Mouse (Mus musculus): ENCODE measurements around the gene Gm17416. TPM values are rescaled to one million over a fixed set of nuclear protein-coding genes. Genes with fewer than 3 reads are reported as not detected.
A peak's percentile ranks its signal among the peaks of the same experiment; 100 is the strongest.

Gene Gm17416
- not detected in 2 replicates for polyA plus RNA-seq (2015; fragmentation: Nextera tagmentation; extraction: Ambion mirVana)

DNA sequence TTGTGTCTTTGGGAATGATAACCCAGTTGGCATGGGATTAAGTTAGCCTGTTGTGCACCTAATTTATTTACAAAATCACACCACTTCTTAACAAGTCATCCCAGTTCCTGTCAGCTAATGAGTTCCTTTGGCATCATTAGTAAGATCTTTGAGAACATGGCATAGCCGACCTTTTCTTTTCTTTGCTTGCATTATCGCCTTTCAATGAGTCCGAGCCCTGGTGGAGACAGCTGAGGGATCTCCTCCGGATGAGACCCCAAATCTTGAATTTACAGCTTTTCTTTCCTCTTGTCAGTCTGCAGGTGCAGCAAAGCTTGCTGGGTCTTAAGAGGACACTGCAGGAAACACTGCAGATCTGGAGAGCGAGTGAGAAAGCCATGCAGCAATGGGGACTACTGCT lies at the start of gene Gm17416:
Gene Gm17416 (plus strand): TSS at position 301 of the 400 bp plus-strand sequence.
- Histone ChIP-seq H3K27ac (replicated peaks) (no peak within 1 kb of the TSS), H3K4me3 (no peak within 1 kb of the TSS), H3K4me2 (no peak within 1 kb of the TSS), H3K9ac (no peak within 1 kb of the TSS), H3K27me3 (replicated peaks) (peaks cover 2% of the 10 kb centered on the region; the same call in 1 of the 2 replicates), H3K36me3 (no peaks in the 10 kb centered on the region), H3K9me3 (no peaks in the 10 kb centered on the region), H3K4me1 (no peaks in the 10 kb centered on the region)
- ATAC-seq (ENCODE audit: extremely low read depth, insufficient number of reproducible peaks, low FRiP score, low TSS enrichment), result no peak
- WGBS, result 80% methylated on average over 5 of the region's 5 CpGs

DNA sequence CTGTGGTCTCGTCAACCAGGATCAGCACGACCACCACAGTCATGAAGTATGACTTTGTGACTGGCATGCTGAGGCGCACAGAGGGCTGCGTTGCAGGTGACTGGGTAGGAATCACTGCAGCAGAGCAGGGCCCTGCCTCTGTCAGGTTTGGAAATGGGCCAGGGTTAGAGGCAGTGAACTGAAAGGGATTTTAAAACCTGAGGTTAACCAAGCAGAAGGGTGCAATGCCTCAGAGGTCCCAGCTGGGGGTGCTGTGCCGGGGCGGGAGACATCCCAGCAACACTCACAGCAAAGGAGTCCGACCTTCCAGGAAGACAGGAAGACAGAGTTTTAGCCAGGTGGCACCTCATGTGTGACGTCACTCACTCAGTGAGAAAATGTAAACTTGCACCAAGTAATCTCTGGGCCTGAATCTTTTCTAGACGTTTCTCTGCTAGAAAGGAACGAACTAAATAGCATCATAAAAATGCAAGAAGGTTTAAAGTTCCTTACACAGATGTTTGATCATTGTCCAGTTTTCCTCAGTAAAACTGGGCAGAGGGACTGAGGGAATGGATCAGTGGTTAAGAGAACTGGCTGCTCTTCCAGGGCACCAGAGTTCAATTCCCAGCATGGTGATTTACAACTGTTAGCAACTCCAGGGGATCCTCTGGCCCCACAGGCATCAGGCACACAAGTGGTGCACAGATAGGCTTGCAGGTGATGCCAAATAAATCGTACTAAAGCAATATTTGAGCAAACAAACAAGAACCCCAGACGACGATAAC lies 29.0 kb upstream of the Gm17416 start, which contains the start of gene Defb29:
Gene Defb29 (minus strand): TSS at position 155 of the 767 bp plus-strand sequence.
- no peak within 1 kb of the TSS for H3K4me3 ChIP-seq
- no peak within 1 kb of the TSS for H3K9ac ChIP-seq
- WGBS, result 49% methylated on average over 13 of the region's 13 CpGs
- H3K4me1 ChIP-seq, result peaks cover 8% of the 10 kb centered on the region; the same call in 1 of the 2 replicates
- no peaks in the 10 kb centered on the region for H3K27me3 ChIP-seq (replicated peaks)
- 0 out of 2 replicates have a peak, but pooled peaks cover 4% of the 10 kb centered on the region for H3K9me3 ChIP-seq
- H3K4me2 ChIP-seq, result no peak within 1 kb of the TSS
- H3K36me3 ChIP-seq, result no peaks in the 10 kb centered on the region
- ATAC-seq (ENCODE audit: extremely low read depth, insufficient number of reproducible peaks, low FRiP score, low TSS enrichment), result no peak
- no peak within 1 kb of the TSS for H3K27ac ChIP-seq (replicated peaks)

DNA sequence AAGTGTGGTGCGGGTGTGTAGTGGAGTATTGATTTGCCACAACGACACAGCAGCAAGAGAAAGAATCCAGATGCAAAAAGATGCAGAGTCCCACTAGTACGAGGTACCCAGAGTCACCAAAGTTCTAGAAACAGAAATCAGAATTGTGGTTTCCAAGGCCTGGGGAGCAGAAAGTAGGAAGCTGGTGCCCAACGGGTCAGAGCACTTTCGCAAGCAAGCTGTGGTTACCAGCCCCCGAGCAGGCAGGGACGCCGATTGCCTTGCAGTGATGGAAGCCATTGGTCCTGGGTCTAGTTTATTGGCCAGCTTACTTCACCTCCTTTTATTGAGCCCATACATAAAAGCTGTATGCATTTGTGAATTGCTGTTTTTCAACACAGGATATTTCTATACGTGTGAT lies 27.2 kb upstream of the Gm17416 start:
- Histone ChIP-seq H3K9ac (no peak overlapping the region), H3K36me3 (no peaks in the 10 kb centered on the region), H3K27me3 (replicated peaks) (no peaks in the 10 kb centered on the region), H3K4me1 (peaks cover 8% of the 10 kb centered on the region; the same call in 1 of the 2 replicates), H3K4me2 (no peak overlapping the region), H3K9me3 (0 out of 2 replicates have a peak, but pooled peaks cover 4% of the 10 kb centered on the region), H3K27ac (replicated peaks) (no peak overlapping the region), H3K4me3 (no peak overlapping the region)
- ATAC-seq (ENCODE audit: extremely low read depth, insufficient number of reproducible peaks, low FRiP score, low TSS enrichment), result no peak
- WGBS, result 74% methylated on average over 9 of the region's 9 CpGs

DNA sequence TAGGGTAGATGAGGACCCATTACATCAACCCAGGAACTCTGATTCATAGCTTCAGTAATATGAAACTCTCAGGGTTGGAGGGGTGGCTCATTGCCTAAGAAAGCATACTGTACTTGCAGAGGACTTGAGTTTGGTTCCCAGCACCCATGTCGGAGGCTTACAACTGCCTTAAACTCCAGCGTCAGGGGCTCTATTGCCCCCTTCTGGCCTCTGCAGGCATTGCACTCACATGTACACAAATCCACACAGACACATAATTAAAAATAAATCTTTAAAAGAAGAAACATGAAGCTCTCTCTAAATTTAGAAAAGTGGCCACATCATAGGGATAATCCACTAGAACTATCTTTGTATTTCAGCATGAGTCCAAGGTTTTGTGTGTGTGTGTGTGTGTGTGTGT lies 26.2 kb upstream of the Gm17416 start:
- H3K4me3 ChIP-seq, result no peak overlapping the region
- no peaks in the 10 kb centered on the region for H3K36me3 ChIP-seq
- 70% methylated on average over 2 of the region's 2 CpGs for WGBS
- H3K9ac ChIP-seq, result no peak overlapping the region
- H3K27me3 ChIP-seq (replicated peaks), result no peaks in the 10 kb centered on the region
- peaks cover 8% of the 10 kb centered on the region; the same call in 1 of the 2 replicates for H3K4me1 ChIP-seq
- H3K4me2 ChIP-seq, result no peak overlapping the region
- 0 out of 2 replicates have a peak, but pooled peaks cover 4% of the 10 kb centered on the region for H3K9me3 ChIP-seq
- H3K27ac ChIP-seq (replicated peaks), result no peak overlapping the region
- ATAC-seq (ENCODE audit: extremely low read depth, insufficient number of reproducible peaks, low FRiP score, low TSS enrichment), result no peak

DNA sequence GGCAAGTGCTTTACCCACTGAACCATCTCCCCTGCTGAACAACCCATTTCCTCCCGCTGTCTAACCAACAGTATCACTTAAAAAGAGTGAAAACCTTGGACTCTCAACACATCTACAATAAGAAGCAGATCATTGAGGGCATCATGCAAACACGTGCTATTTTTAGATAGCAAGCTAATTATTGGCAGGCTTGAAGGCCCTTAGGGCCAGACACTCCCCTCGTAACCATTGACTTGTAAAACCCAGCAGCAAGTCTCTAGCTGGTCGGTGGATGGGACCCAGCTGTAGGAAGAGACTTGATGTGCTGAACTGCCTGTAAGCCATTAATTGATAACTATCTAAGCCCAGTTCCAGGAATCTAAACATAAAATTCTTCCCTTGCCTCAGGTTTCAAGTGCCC lies 25.7 kb upstream of the Gm17416 start:
- H3K4me3 ChIP-seq, result no peak overlapping the region
- WGBS, result 55% methylated on average over 4 of the region's 4 CpGs
- H3K4me1 ChIP-seq, result peaks cover 8% of the 10 kb centered on the region; the same call in 1 of the 2 replicates
- no peak for ATAC-seq (ENCODE audit: extremely low read depth, insufficient number of reproducible peaks, low FRiP score, low TSS enrichment)
- H3K9me3 ChIP-seq, result 0 out of 2 replicates have a peak, but pooled peaks cover 4% of the 10 kb centered on the region
- H3K36me3 ChIP-seq, result no peaks in the 10 kb centered on the region
- H3K27ac ChIP-seq (replicated peaks), result no peak overlapping the region
- H3K4me2 ChIP-seq, result no peak overlapping the region
- H3K9ac ChIP-seq, result no peak overlapping the region
- H3K27me3 ChIP-seq (replicated peaks), result no peaks in the 10 kb centered on the region

DNA sequence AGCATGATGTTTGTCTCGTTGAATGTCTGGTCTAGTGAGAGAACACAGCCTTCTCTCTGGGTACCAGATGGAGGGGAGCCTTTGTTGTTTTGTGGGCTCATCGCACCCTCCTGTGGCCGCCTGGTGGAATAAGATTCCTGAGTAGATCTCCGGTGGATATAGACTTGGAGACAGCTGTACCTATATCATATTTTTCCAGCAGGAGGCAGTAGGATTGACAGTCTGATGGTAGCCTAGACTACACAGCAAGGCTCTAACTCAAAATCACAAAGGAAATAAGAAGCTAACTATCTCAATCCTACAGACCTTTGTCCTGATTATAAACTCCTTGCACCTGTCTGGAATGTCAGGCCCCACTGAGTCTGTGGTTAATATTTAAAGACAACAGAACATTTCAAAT lies 24.4 kb upstream of the Gm17416 start:
- Histone ChIP-seq H3K27ac (replicated peaks) (no peak overlapping the region), H3K9me3 (0 out of 2 replicates have a peak, but pooled peaks cover 4% of the 10 kb centered on the region), H3K4me2 (no peak overlapping the region), H3K36me3 (no peaks in the 10 kb centered on the region), H3K9ac (no peak overlapping the region), H3K4me3 (no peak overlapping the region), H3K4me1 (peaks cover 8% of the 10 kb centered on the region; the same call in 1 of the 2 replicates), H3K27me3 (replicated peaks) (no peaks in the 10 kb centered on the region)
- ATAC-seq (ENCODE audit: extremely low read depth, insufficient number of reproducible peaks, low FRiP score, low TSS enrichment), result no peak
- WGBS, result 19% methylated on average over 4 of the region's 4 CpGs

DNA sequence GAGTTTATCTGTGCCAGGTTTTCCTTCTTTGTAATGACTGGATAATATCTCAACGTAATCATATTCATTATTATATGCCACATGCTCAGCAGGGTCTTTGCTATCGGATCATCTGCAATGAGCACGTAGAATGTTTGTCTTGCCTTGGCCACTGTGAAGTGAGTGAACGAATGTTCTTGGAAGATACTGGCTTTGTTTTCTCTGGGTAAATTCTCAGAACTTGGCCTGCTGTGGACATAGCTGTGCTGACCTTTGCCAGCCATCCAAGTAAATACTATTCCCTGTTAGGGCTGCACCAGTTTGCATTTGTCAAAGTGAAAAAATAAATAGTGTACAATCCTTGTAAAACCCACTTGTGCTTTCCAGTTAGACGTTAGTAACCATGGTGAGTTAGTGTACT lies 21.0 kb upstream of the Gm17416 start:
- Histone ChIP-seq H3K4me3 (no peak overlapping the region), H3K4me1 (peaks cover 8% of the 10 kb centered on the region; the same call in 1 of the 2 replicates), H3K9me3 (no peaks in the 10 kb centered on the region), H3K27ac (replicated peaks) (no peak overlapping the region), H3K4me2 (no peak overlapping the region), H3K36me3 (no peaks in the 10 kb centered on the region), H3K27me3 (replicated peaks) (no peaks in the 10 kb centered on the region), H3K9ac (no peak overlapping the region)
- WGBS, result 73% methylated on average over 5 of the region's 5 CpGs
- no peak for ATAC-seq (ENCODE audit: extremely low read depth, insufficient number of reproducible peaks, low FRiP score, low TSS enrichment)

DNA sequence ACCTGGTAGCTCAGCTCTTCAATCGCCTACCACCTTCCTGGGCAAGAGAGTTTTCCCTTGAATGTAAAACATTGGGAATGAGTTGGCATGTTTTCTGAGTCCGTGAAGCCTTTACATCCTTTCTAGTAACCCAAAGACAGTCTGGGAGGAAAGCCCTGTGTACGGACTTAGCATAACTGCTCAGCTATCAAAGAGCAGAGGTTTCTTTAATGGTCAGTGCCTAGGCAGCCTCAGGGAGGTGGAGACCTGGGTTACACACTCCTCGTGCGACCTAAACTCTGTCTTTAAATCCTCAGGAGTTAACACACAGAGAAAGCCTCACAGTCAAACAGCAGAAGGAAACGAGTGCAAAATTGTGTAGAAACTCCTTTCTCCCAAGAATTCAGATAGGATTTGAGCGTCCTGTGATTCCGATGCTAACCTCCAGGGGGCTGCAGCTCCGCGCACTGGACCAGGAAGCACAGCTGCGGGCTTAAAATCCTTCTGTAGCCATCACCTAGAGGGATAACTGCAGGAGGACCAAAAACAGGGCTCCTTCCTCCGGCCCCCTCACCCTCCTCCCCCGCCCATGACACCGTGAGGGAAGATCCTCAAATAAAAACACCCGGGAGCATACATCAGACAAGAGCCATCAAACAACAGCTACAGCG lies 15.2 kb upstream of the Gm17416 start:
- peaks cover 8% of the 10 kb centered on the region; the same call in 1 of the 2 replicates for H3K27me3 ChIP-seq (replicated peaks)
- 10% methylated on average over 16 of the region's 16 CpGs for WGBS

DNA sequence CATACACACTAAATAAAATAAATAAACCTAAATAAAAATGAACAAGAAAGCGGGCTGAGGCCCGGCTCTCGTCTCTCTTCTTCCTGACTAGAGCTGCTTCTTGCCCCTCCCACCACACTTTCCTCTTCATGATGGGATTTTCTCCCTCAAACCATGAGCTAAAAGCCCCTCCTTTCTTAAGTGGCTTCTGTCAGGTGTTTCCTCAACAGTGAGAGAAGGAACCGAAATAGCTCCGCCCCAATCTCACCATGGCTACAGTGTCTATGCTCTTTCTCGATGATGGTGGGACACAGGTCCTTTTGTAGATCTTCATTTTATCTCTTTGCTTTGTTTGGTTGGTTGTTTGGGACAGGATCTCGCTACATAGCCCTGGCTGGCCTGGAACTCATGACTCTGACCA lies 12.5 kb upstream of the Gm17416 start:
- H3K4me3 ChIP-seq, result no peak overlapping the region
- ATAC-seq (ENCODE audit: extremely low read depth, insufficient number of reproducible peaks, low FRiP score, low TSS enrichment), result no peak
- no peaks in the 10 kb centered on the region for H3K9me3 ChIP-seq
- H3K27me3 ChIP-seq (replicated peaks), result peaks cover 8% of the 10 kb centered on the region; the same call in 1 of the 2 replicates
- no peaks in the 10 kb centered on the region for H3K36me3 ChIP-seq
- H3K9ac ChIP-seq, result no peak overlapping the region
- H3K27ac ChIP-seq (replicated peaks), result no peak overlapping the region
- no peak overlapping the region for H3K4me2 ChIP-seq
- 81% methylated on average over 7 of the region's 7 CpGs for WGBS
- H3K4me1 ChIP-seq, result 0 out of 2 replicates have a peak, but pooled peaks cover 3% of the 10 kb centered on the region

More for the DNA sequence above, 15.2 kb upstream of the Gm17416 start:
- Histone ChIP-seq H3K36me3 (no peaks in the 10 kb centered on the region), H3K27ac (replicated peaks) (no peak overlapping the region), H3K4me2 (peak overlapping the region; percentile 52), H3K9me3 (no peaks in the 10 kb centered on the region), H3K4me3 (peak overlapping the region; percentile 16; the same call in 1 of the 2 replicates), H3K9ac (0 out of 2 replicates have a peak overlapping the region, but pooled peaks have one; percentile 47), H3K4me1 (0 out of 2 replicates have a peak, but pooled peaks cover 3% of the 10 kb centered on the region)
- ATAC-seq (ENCODE audit: extremely low read depth, insufficient number of reproducible peaks, low FRiP score, low TSS enrichment), result no peak

DNA sequence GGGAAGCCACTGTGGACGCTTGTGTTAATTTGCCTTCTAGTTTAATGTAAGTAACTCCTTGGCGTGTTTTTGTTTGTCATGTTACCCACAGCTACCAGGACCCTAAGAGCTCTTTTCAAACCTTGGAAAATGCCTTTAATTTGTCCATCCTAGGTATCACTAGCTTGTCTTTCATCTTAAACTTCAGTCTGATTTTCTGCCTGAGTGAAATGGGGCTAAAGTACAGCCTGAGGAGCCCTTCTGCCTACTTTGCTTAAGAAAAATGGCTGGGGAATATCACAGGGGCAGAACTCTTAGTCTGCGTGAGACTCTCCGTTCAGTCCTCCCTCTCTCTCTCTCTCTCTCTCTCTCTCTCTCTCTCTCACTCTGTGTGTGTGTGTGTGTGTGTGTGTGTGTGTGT lies 743 bp downstream of the Gm17416 start:
- peaks cover 2% of the 10 kb centered on the region; the same call in 1 of the 2 replicates for H3K27me3 ChIP-seq (replicated peaks)
- no peak for ATAC-seq (ENCODE audit: extremely low read depth, insufficient number of reproducible peaks, low FRiP score, low TSS enrichment)
- no peaks in the 10 kb centered on the region for H3K36me3 ChIP-seq
- H3K4me1 ChIP-seq, result no peaks in the 10 kb centered on the region
- H3K9me3 ChIP-seq, result no peaks in the 10 kb centered on the region
- WGBS, result 70% methylated on average over 4 of the region's 4 CpGs
- H3K4me2 ChIP-seq, result no peak overlapping the region
- H3K9ac ChIP-seq, result no peak overlapping the region
- H3K27ac ChIP-seq (replicated peaks), result no peak overlapping the region
- no peak overlapping the region for H3K4me3 ChIP-seq

DNA sequence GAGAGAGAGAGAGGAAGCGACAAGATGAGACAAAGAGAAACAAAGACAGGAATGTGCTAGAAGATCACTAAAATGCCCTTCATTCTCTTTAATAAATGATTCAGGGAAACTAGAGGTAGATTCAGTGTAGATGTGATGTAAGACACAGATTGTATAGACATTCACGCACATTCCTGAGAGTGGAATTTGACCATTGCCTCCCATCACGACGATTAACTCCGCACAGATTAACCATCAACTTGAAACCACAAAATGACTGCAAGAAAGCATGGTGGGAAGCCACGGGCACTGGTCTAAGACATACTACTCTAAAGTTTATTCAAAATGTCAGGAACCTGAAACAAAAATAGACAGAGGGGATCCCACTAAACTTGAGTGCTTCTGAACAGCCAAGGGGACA lies 1.2 kb downstream of the Gm17416 start:
- ATAC-seq (ENCODE audit: extremely low read depth, insufficient number of reproducible peaks, low FRiP score, low TSS enrichment), result no peak

More for the DNA sequence above, 1.2 kb downstream of the Gm17416 start:
- 81% methylated on average over 6 of the region's 6 CpGs for WGBS
- Histone ChIP-seq H3K9me3 (no peaks in the 10 kb centered on the region), H3K4me1 (no peaks in the 10 kb centered on the region), H3K4me3 (no peak overlapping the region), H3K27ac (replicated peaks) (no peak overlapping the region), H3K9ac (no peak overlapping the region), H3K36me3 (no peaks in the 10 kb centered on the region), H3K27me3 (replicated peaks) (peaks cover 2% of the 10 kb centered on the region; the same call in 1 of the 2 replicates), H3K4me2 (no peak overlapping the region)
